13 mouse cellular contexts compared by ENCODE assay signal in genomic region chr8:89141529-89142235, GRCm38 (mm10).
DNase-seq lines count a peak whose midpoint lies in the region; TF ChIP-seq lines count a peak whose summit lies in the region.
"Had no signal": no experiment of that assay in that cellular context is flagged by ENCODE, and none has a peak within 500 bp of the region (broad histone marks: within the 10 kb centered on the region; RNA-seq: fewer than 3 reads in every experiment).

No protein-coding gene starts in this region.

- no peak for TF ChIP-seq CTCF in layer of hippocampus, adult 2 months (conservative IDR thresholded peaks at IDR 0.05)

- H3K27ac ChIP-seq in layer of hippocampus, adult 2 months, result peak overlapping the region; percentile 51; the same call in 1 of the 2 replicates
- H3K27ac ChIP-seq: hindbrain, embryonic 13.5 days; liver, embryonic 14.5 days; macrophage; neural tube, embryonic 15.5 days had no signal

- no peak overlapping the region for H3K4me3 ChIP-seq in layer of hippocampus, adult 2 months
- H3K4me3 ChIP-seq: hindbrain, embryonic 13.5 days; neural tube, embryonic 15.5 days had no signal

- intact Hi-C loops in gastrocnemius, postnatal 14 days (cut with DNase I; ENCODE audit: low total_unique reads), result no loop called here

- no peak for DNase-seq in layer of hippocampus, adult 2 months (ENCODE audit: low spot score in 2 of 2)
- no peak for DNase-seq in layer of hippocampus, postnatal 36 days
- DNase-seq in kidney, adult 8-10 months, result peak; percentile 45 to 48
- peak; percentile 53 to 71 for DNase-seq in kidney, postnatal 25 days
- peak; percentile 27 for DNase-seq in retina, embryonic 14.5 days (ENCODE audit: low spot score)
- DNase-seq in gastrocnemius, postnatal 14 days, result no peak
- no peak for DNase-seq in thymus, postnatal 36 days
- DNase-seq: adrenal gland, postnatal 10 days; cerebellum, adult 9-11 months had no signal

Comparison
In these comparisons a context has a peak if more than half of its experiments do, and no peak if none do; other contexts are left out.
1. DNase-seq: peak in kidney, adult 8-10 months (2 of 2), kidney, postnatal 25 days (2 of 2) and retina, embryonic 14.5 days (single experiment); none in layer of hippocampus, adult 2 months (0 of 2), layer of hippocampus, postnatal 36 days (0 of 2), gastrocnemius, postnatal 14 days (single experiment) and thymus, postnatal 36 days (0 of 2).